Mouse (Mus musculus): ENCODE results near the gene Coa6.
"Not testable (repeated sequence)": the region's sequence is repeated elsewhere in the genome, so short reads cannot be mapped to it uniquely, and the experiment has no call there.

Coa6 gene

GRCm38 (mm10) chr8:126422174-126422919, at the start of gene Coa6:
Gene Coa6, plus strand, starts transcription at chr8:126422515.
- DNase-seq (ENCODE audit: low read depth, low spot score), result peak; percentile 96

- DNase-seq (ENCODE audit: low read depth, low spot score), result no peak
These were observed 42.7 kb upstream of the Coa6 start for GRCm38 (mm10) chr8:126379580-126379979.

DNA sequence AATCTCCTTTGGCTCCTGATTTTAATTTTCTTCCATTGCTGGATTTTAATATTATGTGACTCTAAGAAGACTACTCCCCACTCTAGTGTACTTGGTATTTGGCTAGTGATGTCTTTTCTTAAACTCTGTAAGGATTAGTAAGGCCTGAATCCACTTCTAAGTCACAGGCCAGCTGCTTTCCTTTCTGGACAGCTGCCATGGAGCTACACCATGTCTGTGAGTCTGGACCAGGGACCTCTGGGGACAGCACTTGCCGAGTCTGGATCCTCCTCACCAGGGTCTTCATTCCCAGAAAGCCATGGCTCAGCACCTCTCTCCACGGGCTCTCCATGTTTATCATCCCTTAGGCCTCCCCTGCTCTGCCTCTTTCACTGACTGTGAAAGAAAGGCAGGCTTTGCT, 42.2 kb upstream of the Coa6 start:
- no peak for DNase-seq (ENCODE audit: low read depth, low spot score)

- no peak for DNase-seq (ENCODE audit: low read depth, low spot score)
These were observed 41.0 kb upstream of the Coa6 start for GRCm38 (mm10) chr8:126381299-126381698.

DNA sequence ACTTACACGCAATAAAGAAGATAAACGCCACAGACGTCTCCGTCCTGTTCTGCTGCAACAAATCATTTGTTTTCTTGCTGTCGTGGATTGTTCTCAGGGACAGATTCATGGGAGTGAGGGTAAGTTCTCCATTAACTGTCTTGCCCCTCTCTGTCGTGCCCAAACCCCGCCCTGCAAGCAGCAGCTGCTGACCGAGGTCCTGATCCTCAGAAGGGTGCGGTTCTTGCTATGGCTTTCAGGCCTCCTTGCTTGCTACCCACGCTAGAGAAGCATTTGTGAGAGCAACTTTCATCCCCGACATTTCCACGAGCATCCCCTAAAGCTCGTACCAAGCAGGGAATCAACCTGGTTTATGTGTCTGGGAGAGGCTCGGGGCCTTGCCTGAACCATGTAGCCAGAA, 40.1 kb upstream of the Coa6 start:
- DNase-seq (ENCODE audit: low read depth, low spot score), result no peak

DNA sequence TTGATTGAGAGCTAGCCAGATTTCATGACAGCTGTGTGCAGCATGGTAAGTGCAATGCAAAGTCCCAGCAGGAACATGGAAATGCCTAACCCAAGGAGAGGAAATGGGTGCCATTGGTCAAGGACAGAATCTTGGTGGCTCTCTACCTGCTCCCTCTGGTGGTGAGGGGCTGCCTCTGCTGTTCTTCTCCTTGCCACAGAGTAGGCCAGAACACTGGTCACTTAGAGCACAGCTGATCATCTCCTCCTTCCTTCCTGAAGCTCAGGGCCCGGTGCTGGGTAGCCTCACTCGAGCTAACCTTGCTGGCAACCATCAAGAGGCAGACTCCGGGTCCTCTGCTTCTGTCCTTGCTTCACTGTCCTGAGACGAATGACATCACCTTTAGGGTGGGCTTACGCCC, 39.6 kb upstream of the Coa6 start:
- DNase-seq (ENCODE audit: low read depth, low spot score), result no peak

DNA sequence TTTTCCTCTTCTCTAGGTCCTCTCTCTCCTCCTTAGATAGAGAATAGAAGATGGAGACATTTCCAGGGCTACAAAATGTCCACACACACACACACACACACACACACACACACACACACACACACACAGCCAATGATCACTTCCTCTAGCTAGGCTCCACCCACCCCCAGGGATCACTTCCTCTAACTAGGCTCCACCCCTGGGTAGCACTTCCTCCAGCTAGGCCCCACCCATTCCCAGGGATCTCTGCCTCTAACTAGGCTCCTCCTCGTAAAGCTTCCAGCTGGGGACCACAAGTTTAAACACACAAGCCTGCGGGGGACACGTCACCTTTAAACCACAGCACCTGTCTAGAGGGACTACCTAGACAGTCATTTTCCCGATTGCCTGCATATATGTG, 34.7 kb upstream of the Coa6 start:
- no peak for DNase-seq (ENCODE audit: low read depth, low spot score)

DNA sequence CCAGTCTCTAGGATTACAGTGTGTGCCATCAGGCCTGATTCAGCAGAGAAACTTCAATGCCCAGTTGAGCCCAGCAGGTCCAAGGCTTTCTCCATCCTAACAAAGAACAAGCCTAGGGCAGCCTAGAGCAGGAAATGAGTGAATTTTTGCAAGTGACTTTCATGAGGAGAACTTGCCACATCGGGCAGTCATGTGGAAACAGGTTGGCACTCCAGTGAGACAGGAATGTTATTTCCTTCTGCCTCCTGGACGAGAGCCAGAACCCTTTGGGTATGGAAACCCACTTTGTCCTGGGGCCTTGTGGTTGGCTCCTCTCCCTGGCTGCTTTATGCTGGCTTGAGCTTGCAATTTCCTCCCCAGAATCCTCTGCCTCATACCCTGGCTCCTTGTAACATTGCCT, 30.8 kb upstream of the Coa6 start:
- DNase-seq (ENCODE audit: low read depth, low spot score), result no peak

DNA sequence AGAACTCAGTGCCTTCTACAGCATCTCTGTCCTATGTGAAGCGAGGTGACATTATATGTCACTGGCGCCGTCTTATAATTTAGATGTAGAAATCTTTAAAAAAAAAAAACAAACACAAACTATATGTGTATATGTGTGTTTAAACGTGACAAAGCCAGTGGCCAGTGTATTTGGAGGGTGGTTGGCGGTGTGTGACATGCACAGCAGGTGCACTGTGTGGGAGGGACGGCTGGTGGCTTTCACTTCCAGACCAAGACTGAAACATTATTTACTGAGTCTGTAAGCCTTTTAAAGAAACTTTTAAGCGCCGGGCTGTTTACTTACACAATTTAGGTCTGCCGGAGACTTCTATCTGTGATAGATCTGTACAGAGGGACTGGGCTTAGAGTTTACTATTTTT, 26.9 kb upstream of the Coa6 start:
- DNase-seq (ENCODE audit: low read depth, low spot score), result no peak

DNA sequence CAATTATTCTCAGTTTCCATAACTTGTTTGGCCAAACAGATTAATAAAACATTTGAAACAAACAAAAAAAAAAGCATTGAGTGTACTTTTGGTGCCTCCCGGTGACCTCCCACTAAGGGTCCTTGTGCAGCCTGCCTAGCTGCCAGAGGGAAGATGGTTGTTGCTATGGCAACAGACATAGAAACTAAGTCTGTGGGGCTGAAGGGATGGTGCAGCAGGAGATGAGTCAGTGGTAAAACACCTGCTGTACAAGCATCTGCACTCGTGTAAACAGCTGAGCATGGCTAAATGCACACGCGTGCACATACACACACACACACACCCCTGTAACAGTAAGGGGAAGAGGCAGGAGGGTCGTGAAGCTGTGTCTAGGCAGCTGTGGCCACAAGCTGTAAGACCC, 26.4 kb upstream of the Coa6 start:
- DNase-seq (ENCODE audit: low read depth, low spot score), result peak; percentile 64

DNA sequence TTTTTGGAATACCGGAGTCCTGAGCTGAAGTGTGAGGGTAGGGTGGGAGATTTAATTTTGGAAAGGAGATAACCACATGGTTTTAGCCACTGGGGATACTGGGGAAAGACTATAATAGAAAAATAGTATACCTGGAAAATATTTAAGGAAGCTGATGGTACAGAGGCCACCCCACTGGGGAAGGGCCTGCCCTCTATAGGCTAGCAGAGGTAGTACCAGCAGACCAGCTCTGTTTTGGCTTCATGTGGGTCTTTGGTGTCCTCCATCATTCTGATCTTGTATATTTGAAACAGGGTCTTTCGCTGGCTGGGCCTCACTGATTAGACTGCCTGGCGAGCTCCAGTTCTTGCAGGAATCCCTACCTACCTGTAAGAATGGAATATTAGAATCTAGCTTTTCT, 24.0 kb upstream of the Coa6 start:
- no peak for DNase-seq (ENCODE audit: low read depth, low spot score)

- DNase-seq (ENCODE audit: low read depth, low spot score), result not testable (repeated sequence)
These were observed 17.8 kb upstream of the Coa6 start for GRCm38 (mm10) chr8:126404550-126404949.

DNA sequence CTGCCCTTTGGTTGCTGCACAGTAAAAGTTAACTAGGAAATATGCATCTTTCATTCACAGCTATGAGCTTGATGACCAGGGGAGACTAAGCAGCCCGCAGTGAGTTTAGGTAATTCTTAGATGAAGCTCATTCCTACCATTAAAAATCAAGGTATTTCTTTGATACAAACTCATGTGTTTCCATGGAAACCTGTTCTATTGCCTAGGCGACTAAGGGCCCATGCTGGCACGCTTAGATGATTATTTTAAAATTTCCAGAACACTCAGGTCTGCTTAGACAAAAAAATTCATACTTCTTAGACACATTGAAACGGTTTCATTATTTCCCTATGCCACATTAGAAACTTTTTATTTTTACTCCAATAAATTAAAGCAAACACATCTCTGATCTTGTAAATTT, 17.3 kb upstream of the Coa6 start:
- peak; percentile 49 for DNase-seq (ENCODE audit: low read depth, low spot score)

- DNase-seq (ENCODE audit: low read depth, low spot score), result no peak
These were observed 1.5 kb upstream of the Coa6 start for GRCm38 (mm10) chr8:126420834-126421233.

DNA sequence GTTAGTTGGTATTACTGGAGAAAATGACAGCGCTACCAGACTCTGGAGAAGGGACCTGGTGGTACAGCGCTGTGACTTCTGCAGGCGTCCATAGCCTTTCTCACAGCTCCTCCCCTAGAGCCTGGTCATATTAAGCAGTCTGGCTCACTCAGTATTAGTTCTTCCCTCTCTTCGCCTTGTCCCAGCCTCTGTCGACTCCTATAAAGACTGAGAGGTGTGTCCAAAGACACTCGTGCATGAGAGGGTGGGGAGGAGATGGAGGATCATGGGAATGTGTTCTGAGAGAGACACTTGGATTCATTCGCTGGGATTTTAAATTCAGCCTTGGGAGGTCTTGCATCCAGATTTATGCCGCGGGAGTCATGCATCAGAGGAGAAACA, 595 bp downstream of the Coa6 start:
- DNase-seq (ENCODE audit: low read depth, low spot score), result no peak

GRCm38 (mm10) chr8:126424163-126424562, 1.8 kb downstream of the Coa6 start:
- DNase-seq (ENCODE audit: low read depth, low spot score), result no peak

DNA sequence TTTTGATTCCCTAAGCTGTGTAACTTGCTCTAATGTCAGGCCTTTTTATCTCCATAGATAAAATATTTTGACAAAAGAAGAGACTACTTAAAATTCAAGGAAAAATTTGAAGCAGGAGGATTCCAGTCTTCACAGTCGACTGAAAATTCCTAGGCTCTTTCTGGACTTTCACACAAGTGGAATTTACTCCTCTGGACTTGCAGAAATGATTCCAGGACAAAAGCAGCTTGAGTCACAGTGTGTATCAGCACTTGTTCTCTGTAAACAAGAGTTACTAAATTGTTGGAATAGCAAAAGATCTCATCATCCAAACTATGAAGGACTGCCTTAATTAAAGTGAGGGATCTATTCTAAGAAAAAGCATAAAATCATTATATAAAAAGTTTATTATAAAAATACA, 2.6 kb downstream of the Coa6 start:
- DNase-seq (ENCODE audit: low read depth, low spot score), result no peak

- DNase-seq (ENCODE audit: low read depth, low spot score), result no peak
These were observed 7.3 kb downstream of the Coa6 start for GRCm38 (mm10) chr8:126429635-126430034.

GRCm38 (mm10) chr8:126433827-126434226, 11.5 kb downstream of the Coa6 start:
- peak; percentile 80 for DNase-seq (ENCODE audit: low read depth, low spot score)

DNA sequence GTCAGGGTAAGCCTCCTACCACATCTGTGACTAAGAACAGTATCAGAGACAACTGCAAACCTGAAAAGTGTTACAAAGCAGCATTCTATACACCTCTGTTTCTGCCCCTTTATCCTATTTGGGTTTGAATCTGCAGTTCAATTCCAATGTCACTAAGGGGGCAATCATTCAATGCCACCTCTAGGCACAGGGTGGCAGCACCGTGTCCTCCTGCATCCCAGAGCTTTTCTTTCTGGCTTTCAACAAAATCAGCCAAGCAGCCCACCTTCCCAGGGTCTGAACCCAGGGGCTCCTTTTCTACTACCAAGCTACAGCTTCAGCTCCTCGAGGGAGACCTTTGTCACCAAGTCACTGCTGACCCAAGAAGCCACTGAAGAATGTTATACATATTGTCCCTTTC, 16.6 kb downstream of the Coa6 start:
- DNase-seq (ENCODE audit: low read depth, low spot score), result no peak

DNA sequence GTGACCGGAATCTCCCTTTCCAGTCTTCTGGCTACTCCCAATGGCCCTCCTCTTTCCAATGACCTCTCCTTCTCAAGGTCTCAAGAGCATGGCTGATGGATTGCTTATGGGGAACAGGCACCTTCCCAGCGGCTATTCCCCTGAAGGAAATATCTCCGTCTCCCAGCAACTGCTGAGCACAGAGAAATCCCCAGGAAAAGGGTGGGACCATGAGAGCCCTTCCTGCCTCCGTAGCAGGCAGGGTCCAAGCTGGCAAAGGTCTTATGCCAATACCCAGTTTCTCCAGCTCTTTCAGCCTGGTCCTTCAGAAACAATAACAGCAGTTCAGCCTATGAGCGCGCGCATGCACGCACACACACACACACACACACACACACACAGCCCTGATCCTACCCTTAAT, 28.8 kb downstream of the Coa6 start:
- no peak for DNase-seq (ENCODE audit: low read depth, low spot score)

DNA sequence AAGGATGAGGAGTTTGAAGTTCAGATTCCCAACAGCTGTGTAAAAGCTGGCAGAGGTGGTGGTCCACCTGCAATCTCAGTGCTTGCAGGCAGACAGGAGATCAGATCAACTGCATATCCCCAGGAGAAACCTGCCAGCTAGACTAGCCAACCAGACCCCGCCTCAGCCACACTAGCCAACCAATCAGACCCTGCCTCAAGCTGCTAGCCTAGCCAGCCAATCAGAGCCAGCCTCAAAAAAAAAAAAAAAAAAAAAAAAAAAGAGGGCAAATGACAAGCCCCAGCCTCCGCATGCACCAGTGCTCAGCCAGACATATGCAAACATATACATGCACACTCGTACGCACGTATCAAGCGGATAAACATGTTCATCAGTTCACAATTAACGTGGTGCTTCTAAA, 33.1 kb downstream of the Coa6 start:
- no peak for DNase-seq (ENCODE audit: low read depth, low spot score)

DNA sequence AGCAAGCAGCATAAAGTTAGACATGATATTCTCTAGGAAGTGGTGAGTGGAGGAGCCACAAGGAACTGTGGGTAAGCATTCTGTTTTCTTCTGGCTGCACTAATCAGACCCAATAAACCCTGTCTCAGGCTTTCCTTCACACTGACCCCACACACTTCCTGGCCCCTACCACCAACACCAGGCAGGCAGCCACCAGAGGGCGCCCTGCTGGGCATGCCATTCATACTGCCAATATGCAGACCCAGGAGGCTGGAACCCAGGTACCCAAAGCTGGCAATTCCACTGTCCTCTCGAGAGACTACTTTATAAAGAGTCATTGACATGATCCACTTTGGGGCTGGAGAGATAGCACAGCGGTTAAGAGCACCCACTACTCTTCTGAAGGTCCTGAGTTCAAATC, 38.0 kb downstream of the Coa6 start:
- DNase-seq (ENCODE audit: low read depth, low spot score), result no peak

DNA sequence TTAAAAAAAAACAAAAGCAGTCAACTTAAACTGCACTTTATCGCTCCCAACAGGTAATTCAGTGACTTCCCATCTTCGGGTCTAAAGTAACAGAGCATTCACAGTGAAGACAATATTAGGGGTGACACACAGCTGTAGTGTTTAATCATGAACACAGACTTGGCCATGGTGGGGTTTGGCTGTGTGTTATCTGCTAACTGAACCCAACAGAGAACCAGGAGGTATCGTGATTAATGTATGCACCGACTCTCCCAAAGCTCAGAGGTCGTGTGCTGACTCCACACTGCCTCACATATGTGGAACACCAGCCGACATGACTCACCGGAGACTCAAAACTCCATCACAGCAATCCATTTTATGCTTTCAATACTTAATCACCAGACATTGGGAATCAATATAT, 39.4 kb downstream of the Coa6 start:
- no peak for DNase-seq (ENCODE audit: low read depth, low spot score)

Measured in telencephalon, adult 2 months (tissue).